Mouse (Mus musculus): Measurements from ENCODE around the gene Katna1. TPM values are rescaled to one million over a fixed set of nuclear protein-coding genes. Genes with fewer than 3 reads are reported as not detected.

Katna1 gene
- polyA plus RNA-seq, 1 experiment from 2014 or later = 29.6 TPM

Other genes starting within 250 kb of the Katna1 start
- 0.30 and 0.37 TPM in 2 replicates for gene Lrp11, start 136.2 kb upstream of the Katna1 start, polyA plus RNA-seq (2015; fragmentation: Nextera tagmentation; extraction: Ambion mirVana)
- 21.2 and 23.8 TPM in 2 replicates for gene Nup43, start 58.5 kb upstream of the Katna1 start, polyA plus RNA-seq (2015; fragmentation: Nextera tagmentation; extraction: Ambion mirVana)
- gene Pcmt1, start 44.9 kb upstream of the Katna1 start, polyA plus RNA-seq (2015; fragmentation: Nextera tagmentation; extraction: Ambion mirVana) = 91.2 and 95.5 TPM in 2 replicates
- gene Lats1, start 44.8 kb upstream of the Katna1 start, polyA plus RNA-seq (2015; fragmentation: Nextera tagmentation; extraction: Ambion mirVana) = 2.3 and 2.5 TPM in 2 replicates
- gene Ginm1, start 66.8 kb downstream of the Katna1 start, polyA plus RNA-seq (2015; fragmentation: Nextera tagmentation; extraction: Ambion mirVana) = 25.5 and 29.0 TPM in 2 replicates
- 20.3 and 21.9 TPM in 2 replicates for gene Ppil4, start 66.9 kb downstream of the Katna1 start, polyA plus RNA-seq (2015; fragmentation: Nextera tagmentation; extraction: Ambion mirVana)
- gene Zc3h12d, start 106.5 kb downstream of the Katna1 start, polyA plus RNA-seq (2015; fragmentation: Nextera tagmentation; extraction: Ambion mirVana) = 0.58 and 0.88 TPM in 2 replicates
- gene Tab2, start 230.2 kb downstream of the Katna1 start, polyA plus RNA-seq (2015; fragmentation: Nextera tagmentation; extraction: Ambion mirVana) = 7.9 and 8.7 TPM in 2 replicates

Data from liver, embryonic 15.5 days (tissue).